Mouse (Mus musculus): Measurements from ENCODE around the gene Muc16. TPM values are rescaled to one million over a fixed set of nuclear protein-coding genes. Genes with fewer than 3 reads are reported as not detected.
A peak's percentile ranks its signal among the peaks of the same experiment; 100 is the strongest.

Muc16 gene
- polyA plus RNA-seq (2012; rRNA removed) = 0.33 and 0.48 TPM in 2 replicates

DNA sequence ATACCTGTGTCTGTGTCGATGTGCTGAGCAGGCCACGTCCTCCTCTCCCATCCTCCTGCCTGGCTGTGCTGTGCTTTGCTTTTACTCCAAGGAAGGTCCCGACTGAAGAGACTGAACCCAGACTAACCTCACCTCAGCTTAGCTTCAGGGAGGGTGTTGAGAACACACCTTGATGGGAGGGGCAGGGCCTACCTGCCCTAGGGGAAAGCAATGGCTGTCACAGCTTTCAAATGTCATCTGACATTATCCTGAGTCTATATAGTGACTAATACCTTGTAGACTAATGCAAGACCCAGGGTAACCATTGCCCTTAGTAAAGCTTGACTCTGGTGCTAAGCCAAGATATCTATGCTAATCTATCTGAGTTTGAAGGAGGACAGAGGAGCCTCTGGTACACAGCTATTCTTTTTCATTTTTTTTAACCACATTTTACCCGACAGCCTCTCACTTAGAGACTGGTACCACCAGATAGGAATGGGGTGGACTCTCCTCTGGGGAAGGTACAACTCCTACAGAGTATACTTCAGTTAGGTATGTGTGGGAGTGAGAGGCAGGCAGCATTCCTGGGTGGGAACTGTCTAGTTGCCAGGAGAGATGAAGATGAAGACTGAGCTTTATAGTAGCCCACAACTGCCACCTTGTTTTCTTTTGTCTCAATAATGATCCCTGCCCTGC, at the start of gene Muc16:
TSS of gene Muc16 (minus strand) at position 51 of the 675 bp plus-strand sequence.
- DNase-seq (ENCODE audit: low read depth, low spot score) = no peak
- 77% methylated on average over 4 of the region's 4 CpGs for whole genome bisulfite sequencing

DNA sequence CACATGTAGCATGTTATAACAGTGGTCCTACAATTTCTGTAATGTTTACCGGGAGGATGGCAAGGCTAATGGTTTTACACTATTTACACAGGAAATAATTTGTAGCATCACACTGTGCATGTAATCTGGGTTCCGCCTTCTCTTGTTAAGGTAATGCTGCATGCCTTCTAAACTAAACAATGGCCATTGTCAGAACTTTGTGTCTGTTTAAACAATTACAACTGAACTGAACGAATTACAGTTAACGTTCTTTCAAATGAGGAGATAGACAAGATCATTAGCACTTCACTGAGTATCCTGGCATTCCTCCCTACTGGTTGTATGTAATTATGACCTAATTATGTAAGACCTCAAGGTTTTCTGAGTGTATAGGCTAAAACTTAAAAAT, 48.4 kb upstream of the Muc16 start:
- DNase-seq (ENCODE audit: low read depth, low spot score) = no peak
- 24% methylated on average over 4 of the region's 4 CpGs for WGBS

DNA sequence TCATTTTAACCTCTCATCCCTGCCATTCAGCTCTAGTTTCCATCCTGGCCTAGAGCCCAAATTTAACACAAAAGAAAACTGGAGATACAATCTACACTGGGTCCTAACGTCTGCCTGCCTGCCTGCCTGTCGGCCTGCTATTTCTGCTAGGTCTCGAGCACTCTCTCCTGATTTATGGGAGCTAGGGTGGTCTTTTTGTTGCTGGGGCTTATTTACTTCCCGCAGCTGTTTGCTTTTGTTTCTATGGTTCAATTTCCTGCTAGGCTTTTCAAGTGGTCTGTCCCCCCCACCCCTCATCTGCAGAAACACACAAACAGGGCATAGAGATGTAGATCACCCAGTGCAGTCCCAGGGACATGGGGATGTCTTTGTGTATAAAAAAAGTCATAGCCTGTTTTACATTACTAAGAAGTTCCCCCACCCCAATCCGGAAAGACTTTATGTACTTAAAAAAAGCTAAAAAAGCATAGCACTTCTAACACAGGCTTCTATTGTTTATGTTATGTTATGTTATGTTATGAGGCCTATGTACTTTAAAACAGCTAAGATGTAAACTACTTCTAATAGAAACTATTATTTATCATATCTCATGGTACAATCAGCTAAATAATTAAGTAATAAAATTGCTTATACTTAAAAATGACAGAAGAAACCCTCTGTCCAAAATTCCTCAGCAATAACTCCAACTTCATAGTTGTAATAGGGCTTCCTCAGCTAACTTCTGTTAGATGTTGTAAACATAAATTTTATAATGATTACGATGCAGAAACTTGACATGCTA, 47.8 kb upstream of the Muc16 start:
- 30% methylated on average over 6 of the region's 6 CpGs for WGBS
- no peak for DNase-seq (ENCODE audit: low read depth, low spot score)

DNA sequence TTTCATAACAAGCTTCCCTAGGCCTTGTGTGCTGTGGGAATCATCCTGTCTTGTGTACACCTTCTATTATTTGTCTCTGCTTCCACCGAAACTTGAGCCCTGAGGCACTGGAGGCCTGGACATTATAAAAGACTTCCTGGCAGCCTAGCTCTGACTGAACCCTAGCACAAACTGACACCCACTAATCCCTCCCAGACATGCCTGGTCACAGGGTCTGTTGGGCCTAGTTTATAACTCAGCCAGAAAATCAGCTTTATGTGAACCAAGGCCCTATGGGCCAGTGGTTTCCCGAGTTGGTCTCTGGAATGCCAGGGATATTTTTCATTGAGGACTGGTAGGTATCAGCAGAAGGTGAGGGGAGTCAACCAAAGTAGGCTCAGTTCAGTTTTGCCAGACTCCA, 46.7 kb upstream of the Muc16 start:
- WGBS = 37% methylated on average over 2 of the region's 2 CpGs
- DNase-seq (ENCODE audit: low read depth, low spot score) = no peak

DNA sequence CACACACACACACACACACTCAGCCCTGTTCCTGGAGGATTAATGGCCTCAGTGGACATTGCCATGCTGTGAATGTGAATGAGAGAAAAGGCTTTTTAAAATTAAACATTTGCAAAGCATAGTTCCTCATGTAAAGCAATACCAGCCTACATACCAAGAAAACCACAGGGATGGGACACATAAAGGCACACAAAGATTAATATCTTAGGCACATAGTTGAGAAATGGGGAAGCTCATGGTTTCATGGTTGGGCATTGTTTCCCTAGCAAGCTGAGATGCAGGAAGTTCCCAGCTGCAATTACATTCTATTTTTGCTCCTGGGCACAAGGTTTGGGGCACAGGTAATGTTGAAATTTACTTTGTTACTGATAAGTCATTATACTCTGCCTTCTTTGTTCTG, 31.3 kb upstream of the Muc16 start:
- no peak for DNase-seq (ENCODE audit: low read depth, low spot score)

DNA sequence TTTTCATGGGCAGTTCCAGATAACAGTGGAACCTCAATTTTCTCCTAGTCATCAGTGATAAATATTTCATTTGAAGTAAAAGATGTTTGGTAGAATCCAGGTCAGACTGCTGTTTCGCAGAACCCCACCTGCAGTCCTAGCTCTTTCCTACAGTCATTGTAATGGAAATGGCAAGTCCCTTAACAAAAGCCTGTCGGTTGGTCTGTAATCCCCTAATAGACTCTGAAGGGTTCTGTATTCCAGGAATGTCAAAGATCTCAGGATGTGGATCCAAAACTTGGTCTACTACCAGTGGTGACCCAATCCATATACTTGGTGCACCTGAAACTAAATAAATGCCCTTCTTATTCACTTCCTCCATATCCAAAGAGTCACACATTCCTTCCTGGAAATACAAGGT, 76.0 kb downstream of the Muc16 start:
- WGBS = 69% methylated on average over 2 of the region's 2 CpGs
- DNase-seq (ENCODE audit: low read depth, low spot score) = no peak

DNA sequence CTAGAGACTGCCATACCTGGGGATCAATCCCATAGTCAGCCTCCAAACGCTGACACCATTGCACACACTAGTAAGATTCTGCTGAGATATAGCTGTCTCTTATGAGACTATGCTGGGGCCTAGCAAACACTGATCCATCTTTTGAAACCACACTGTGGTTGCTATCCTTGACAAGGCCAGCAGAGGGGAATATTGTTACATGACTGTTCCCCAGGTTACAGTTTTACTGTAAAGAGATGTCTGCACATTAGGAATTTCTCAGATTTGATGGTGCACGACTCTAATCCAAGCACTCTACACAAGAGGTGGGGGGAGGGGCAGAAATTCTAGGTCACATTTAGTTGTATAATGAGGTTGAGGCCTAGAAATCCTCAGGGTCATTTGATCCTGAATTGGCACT, 166.2 kb downstream of the Muc16 start:
- no peak for DNase-seq (ENCODE audit: low read depth, low spot score)
- 40% methylated on average over 2 of the region's 2 CpGs for WGBS

DNA sequence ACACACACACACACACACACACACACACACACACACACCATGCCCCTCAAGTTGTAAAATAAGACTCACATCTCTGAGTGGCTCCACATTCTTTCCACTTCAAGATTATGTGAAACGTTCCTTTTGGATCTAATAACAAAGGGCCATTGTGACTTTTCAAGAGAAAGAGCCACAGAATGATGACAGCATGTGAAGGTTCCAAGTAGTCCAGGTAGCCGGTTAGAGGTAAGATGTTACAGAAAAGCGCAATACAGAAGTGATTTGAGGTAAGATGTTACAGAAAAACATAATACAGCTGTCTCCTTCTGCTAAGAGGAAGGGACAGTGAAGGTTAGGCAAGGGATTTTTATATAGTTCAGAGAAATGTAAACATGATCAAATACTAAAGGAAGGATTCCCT, 196.2 kb downstream of the Muc16 start, which contains the start of the genes Zfp558 and Mbd3l1:
TSS of gene Zfp558 (minus strand) at position 101 of the 400 bp plus-strand sequence.
TSS of gene Mbd3l1 (plus strand) at position 192 of the 400 bp plus-strand sequence.
- 69% methylated on average over 3 of the region's 3 CpGs for WGBS
- DNase-seq (ENCODE audit: low read depth, low spot score) = no peak

DNA sequence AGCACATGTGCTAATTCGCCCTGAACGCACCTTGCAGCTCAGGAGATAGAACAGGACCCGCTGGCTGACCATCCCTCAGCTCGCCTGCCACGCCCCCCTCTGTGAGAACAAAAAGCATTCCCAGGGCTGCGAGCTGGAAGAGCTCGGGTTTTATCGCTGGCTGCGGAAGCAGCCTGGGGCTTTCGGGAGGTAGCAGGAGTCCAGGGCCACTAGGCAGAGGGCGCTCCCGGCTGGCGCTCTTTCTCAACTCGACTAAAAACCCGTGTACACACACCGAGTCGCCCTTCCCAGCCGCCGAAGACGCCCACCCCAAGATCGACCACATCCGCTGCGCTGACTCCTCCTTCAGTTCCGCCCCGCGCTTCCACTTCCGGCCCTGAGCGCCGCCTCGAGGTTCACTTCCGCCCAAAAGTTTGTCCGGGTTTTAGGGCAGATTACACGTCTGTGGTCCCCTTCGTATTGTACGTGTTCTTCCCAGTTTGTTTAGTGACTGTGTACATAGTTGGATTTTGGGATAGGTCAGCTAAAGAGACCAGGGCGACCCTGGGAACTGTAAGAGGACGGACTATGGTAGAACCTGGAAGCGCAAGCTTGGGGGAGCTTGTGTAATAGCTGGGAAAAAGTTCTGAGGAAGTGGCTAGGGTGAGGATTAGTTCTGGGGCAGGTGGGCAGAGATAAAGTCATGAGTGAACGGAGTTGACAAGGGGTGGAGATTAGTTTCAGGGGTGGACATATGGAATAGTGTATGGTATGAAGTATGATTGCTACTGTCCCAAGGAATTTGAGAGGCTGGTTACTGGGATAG, 200.8 kb downstream of the Muc16 start:
- peak; percentile 36 for DNase-seq (ENCODE audit: low read depth, low spot score)
- WGBS = 4% methylated on average over 39 of the region's 39 CpGs

DNA sequence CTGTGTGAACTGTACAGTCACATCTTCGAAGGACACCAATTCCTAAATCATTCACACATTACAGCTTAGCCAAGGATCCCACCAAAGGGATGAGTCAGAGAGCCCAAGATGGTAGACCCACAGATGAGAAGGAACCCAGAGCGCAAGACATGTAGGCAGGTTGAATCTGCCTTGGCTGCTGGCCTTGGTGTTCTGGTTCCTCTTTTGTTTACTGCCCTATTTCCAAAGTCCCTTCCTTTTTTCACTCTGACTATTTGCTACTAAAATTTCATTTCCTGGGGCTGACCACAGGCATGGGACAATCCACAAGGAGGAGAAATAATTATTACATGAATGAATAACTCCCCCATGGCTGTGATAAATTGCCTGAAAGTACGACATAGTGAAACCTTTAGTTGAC, 206.3 kb downstream of the Muc16 start:
- 87% methylated on average over 3 of the region's 3 CpGs for WGBS
- no peak for DNase-seq (ENCODE audit: low read depth, low spot score)

DNA sequence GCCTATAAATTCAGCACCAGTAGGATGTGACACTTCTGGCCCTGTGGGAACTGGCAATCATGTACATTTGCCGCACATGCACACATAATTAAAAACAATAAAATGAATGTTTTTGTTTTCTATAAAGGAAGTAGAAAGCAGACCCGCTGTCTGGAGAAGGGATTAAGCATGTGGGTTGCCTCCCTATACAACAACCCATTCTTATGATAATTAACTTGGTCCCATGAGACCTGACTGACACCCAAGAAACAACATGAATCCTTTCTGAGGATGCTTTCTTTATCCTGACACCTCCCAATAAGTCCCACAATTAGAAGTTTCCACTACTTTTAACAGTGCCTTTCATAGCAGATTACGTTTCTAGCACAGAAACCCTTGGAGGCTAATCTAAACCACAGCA, 207.0 kb downstream of the Muc16 start:
- WGBS = 87% methylated on average over 3 of the region's 3 CpGs
- DNase-seq (ENCODE audit: low read depth, low spot score) = no peak

DNA sequence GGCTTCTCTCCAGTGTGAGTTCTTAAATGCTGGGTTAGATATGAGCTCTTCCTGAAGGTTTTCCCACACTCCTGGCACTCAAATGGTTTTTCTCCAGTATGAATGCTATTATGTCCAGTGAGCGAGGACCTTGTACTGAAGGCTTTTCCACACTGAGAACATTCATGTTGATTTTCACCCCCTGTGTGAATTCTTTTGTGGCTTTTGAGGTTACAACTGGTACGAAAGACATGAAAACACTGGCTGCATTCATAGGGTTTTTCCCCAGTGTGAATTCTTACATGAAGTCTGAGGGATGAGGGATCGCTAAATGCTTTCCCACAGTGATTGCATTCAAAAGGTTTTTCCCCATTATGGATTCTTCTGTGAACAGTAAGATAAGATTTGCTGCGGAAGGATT, 217.8 kb downstream of the Muc16 start:
- no peak for DNase-seq (ENCODE audit: low read depth, low spot score)
- 94% methylated on average over 4 of the region's 4 CpGs for WGBS

Other genes starting within 250 kb of the Muc16 start
- not detected in 2 replicates for gene Mbd3l2, start 243.9 kb downstream of the Muc16 start, polyA plus RNA-seq (2012; rRNA removed)
- 0.12 and 0.22 TPM in 2 replicates for gene Zfp558, start 196.3 kb downstream of the Muc16 start, polyA plus RNA-seq (2012; rRNA removed)
- not detected in 2 replicates for gene Mbd3l1, start 196.2 kb downstream of the Muc16 start, polyA plus RNA-seq (2012; rRNA removed)
- gene Olfr24, start 89.5 kb upstream of the Muc16 start, polyA plus RNA-seq (2012; rRNA removed) = not detected in 2 replicates
- gene Olfr828, start 145.0 kb upstream of the Muc16 start, polyA plus RNA-seq (2012; rRNA removed) = not detected in 2 replicates
- not detected in 2 replicates for gene Olfr829, start 180.4 kb upstream of the Muc16 start, polyA plus RNA-seq (2012; rRNA removed)
- not detected in 2 replicates for gene Olfr830, start 200.2 kb upstream of the Muc16 start, polyA plus RNA-seq (2012; rRNA removed)

Measured in large intestine, adult 2 months (tissue).